Mouse (Mus musculus): ENCODE data around the gene Dennd4a. TPM values are rescaled to one million over a fixed set of nuclear protein-coding genes. Genes with fewer than 3 reads are reported as not detected.

Gene Dennd4a
- polyA plus RNA-seq, 1 experiment = 34.6 TPM

- H3K4me3 ChIP-seq (replicated peaks; ENCODE audit: insufficient read depth, low read depth, low read length) = no peak overlapping the region
- 17% methylated on average over 5 of the region's 5 CpGs for WGBS
- no peak for TF ChIP-seq POLR2A (IDR thresholded peaks at IDR 0.05; ENCODE audit: borderline replicate concordance, insufficient read depth, low read length)
- no peak for TF ChIP-seq CTCF (IDR thresholded peaks at IDR 0.05; ENCODE audit: borderline replicate concordance, insufficient read depth, low read depth, low read length)
- peaks cover 7% of the 10 kb centered on the region; the same call in 1 of the 2 replicates for H3K4me1 ChIP-seq (ENCODE audit: control insufficient read depth, insufficient read depth, low read length)
- no peak overlapping the region for H3K27ac ChIP-seq (ENCODE audit: insufficient read depth, low read length)
- peak in 1 of 2 experiments; percentile 10 for DNase-seq
- H3K27me3 ChIP-seq (ENCODE audit: control insufficient read depth, insufficient read depth, low read length) = no peaks in the 10 kb centered on the region
Measured at GRCm38 (mm10) chr9:64771236-64771635, 39.9 kb upstream of the Dennd4a start.

DNA sequence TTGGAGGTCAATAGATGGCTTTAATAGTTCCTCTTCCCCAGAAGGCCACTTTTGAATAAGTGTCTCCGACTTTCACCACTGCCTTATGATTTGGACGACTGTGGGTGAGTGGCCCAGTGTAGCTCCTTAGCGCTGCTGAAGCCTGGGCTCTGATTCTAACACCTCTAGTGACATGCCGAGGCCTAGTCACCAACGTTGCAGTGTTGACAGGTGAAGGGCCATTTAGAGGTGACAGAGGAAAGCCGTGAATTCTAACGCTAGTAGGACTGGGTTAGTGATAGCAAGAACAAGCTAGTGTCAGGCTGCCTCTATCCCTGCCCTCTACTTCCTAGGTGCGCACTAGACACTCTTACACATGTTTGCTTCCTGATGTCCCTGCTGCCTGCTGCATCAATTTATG lies 37.9 kb upstream of the Dennd4a start:
- 94% methylated on average over 8 of the region's 8 CpGs for WGBS
- Histone ChIP-seq H3K4me3 (replicated peaks; ENCODE audit: insufficient read depth, low read depth, low read length) (no peak overlapping the region), H3K27ac (ENCODE audit: insufficient read depth, low read length) (no peak overlapping the region), H3K4me1 (ENCODE audit: control insufficient read depth, insufficient read depth, low read length) (peaks cover 7% of the 10 kb centered on the region; the same call in 1 of the 2 replicates), H3K27me3 (ENCODE audit: control insufficient read depth, insufficient read depth, low read length) (no peaks in the 10 kb centered on the region)
- DNase-seq = no peak
- TF ChIP-seq CTCF (IDR thresholded peaks at IDR 0.05; ENCODE audit: borderline replicate concordance, insufficient read depth, low read depth, low read length) = no peak
- TF ChIP-seq POLR2A (IDR thresholded peaks at IDR 0.05; ENCODE audit: borderline replicate concordance, insufficient read depth, low read length) = no peak

- 55% methylated on average over 4 of the region's 4 CpGs for WGBS
- peak; percentile 18; the same call in 1 of the 2 replicates for TF ChIP-seq CTCF (IDR thresholded peaks at IDR 0.05; ENCODE audit: borderline replicate concordance, insufficient read depth, low read depth, low read length)
- TF ChIP-seq POLR2A (IDR thresholded peaks at IDR 0.05; ENCODE audit: borderline replicate concordance, insufficient read depth, low read length) = no peak
- Histone ChIP-seq H3K27me3 (ENCODE audit: control insufficient read depth, insufficient read depth, low read length) (no peaks in the 10 kb centered on the region), H3K27ac (ENCODE audit: insufficient read depth, low read length) (no peak overlapping the region), H3K4me1 (ENCODE audit: control insufficient read depth, insufficient read depth, low read length) (peaks cover 7% of the 10 kb centered on the region; the same call in 1 of the 2 replicates), H3K4me3 (replicated peaks; ENCODE audit: insufficient read depth, low read depth, low read length) (no peak overlapping the region)
- DNase-seq = peak; percentile 25 to 32
Measured at GRCm38 (mm10) chr9:64773936-64774335, 37.2 kb upstream of the Dennd4a start.

- peaks cover 7% of the 10 kb centered on the region; the same call in 1 of the 2 replicates for H3K4me1 ChIP-seq (ENCODE audit: control insufficient read depth, insufficient read depth, low read length)
- H3K27ac ChIP-seq (ENCODE audit: insufficient read depth, low read length) = no peak overlapping the region
- TF ChIP-seq CTCF (IDR thresholded peaks at IDR 0.05; ENCODE audit: borderline replicate concordance, insufficient read depth, low read depth, low read length) (no peak), POLR2A (IDR thresholded peaks at IDR 0.05; ENCODE audit: borderline replicate concordance, insufficient read depth, low read length) (no peak)
- H3K27me3 ChIP-seq (ENCODE audit: control insufficient read depth, insufficient read depth, low read length) = no peaks in the 10 kb centered on the region
- peak; percentile 50 to 62 for DNase-seq
- 5% methylated on average over 5 of the region's 5 CpGs for WGBS
- no peak overlapping the region for H3K4me3 ChIP-seq (replicated peaks; ENCODE audit: insufficient read depth, low read depth, low read length)
Measured at GRCm38 (mm10) chr9:64774411-64774811, 36.7 kb upstream of the Dennd4a start.

- Histone ChIP-seq H3K4me1 (ENCODE audit: control insufficient read depth, insufficient read depth, low read length) (peaks cover 7% of the 10 kb centered on the region; the same call in 1 of the 2 replicates), H3K27ac (ENCODE audit: insufficient read depth, low read length) (peak overlapping the region; percentile 56; the same call in 1 of the 2 replicates), H3K27me3 (ENCODE audit: control insufficient read depth, insufficient read depth, low read length) (no peaks in the 10 kb centered on the region), H3K4me3 (replicated peaks; ENCODE audit: insufficient read depth, low read depth, low read length) (no peak overlapping the region)
- no peak for TF ChIP-seq POLR2A (IDR thresholded peaks at IDR 0.05; ENCODE audit: borderline replicate concordance, insufficient read depth, low read length)
- TF ChIP-seq CTCF (IDR thresholded peaks at IDR 0.05; ENCODE audit: borderline replicate concordance, insufficient read depth, low read depth, low read length) = no peak
- DNase-seq = no peak
- 39% methylated on average over 2 of the region's 2 CpGs for WGBS
Measured at GRCm38 (mm10) chr9:64774883-64775282, 36.3 kb upstream of the Dennd4a start.

DNA sequence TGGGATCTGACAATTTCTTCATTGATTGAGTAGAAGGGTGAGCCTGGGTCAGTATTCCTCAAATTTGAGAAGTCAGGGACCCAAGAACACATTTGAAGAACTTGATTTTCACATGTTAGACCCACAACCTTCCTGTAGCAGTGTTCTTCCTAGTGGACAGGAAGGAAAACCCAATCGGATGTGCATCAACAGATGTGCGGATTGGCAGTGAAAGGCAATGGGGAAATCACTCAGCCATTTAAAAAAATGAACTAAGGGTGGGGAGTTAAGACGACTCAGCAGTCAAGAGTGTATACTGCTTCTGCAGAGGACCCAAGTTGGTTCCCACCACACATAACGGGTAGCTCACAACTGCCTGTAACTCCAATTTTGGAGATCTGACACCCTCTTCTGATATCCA lies 35.6 kb upstream of the Dennd4a start:
- Histone ChIP-seq H3K4me3 (replicated peaks; ENCODE audit: insufficient read depth, low read depth, low read length) (no peak overlapping the region), H3K27me3 (ENCODE audit: control insufficient read depth, insufficient read depth, low read length) (no peaks in the 10 kb centered on the region), H3K27ac (ENCODE audit: insufficient read depth, low read length) (no peak overlapping the region), H3K4me1 (ENCODE audit: control insufficient read depth, insufficient read depth, low read length) (peaks cover 7% of the 10 kb centered on the region; the same call in 1 of the 2 replicates)
- WGBS = 84% methylated on average over 4 of the region's 4 CpGs
- no peak for TF ChIP-seq CTCF (IDR thresholded peaks at IDR 0.05; ENCODE audit: borderline replicate concordance, insufficient read depth, low read depth, low read length)
- no peak for TF ChIP-seq POLR2A (IDR thresholded peaks at IDR 0.05; ENCODE audit: borderline replicate concordance, insufficient read depth, low read length)
- no peak for DNase-seq

- Histone ChIP-seq H3K27ac (ENCODE audit: insufficient read depth, low read length) (no peak overlapping the region), H3K4me3 (replicated peaks; ENCODE audit: insufficient read depth, low read depth, low read length) (no peak overlapping the region), H3K27me3 (ENCODE audit: control insufficient read depth, insufficient read depth, low read length) (no peaks in the 10 kb centered on the region), H3K4me1 (ENCODE audit: control insufficient read depth, insufficient read depth, low read length) (peaks cover 7% of the 10 kb centered on the region; the same call in 1 of the 2 replicates)
- no peak for DNase-seq
- WGBS = 68% methylated on average over 4 of the region's 4 CpGs
- TF ChIP-seq CTCF (IDR thresholded peaks at IDR 0.05; ENCODE audit: borderline replicate concordance, insufficient read depth, low read depth, low read length) = no peak
- no peak for TF ChIP-seq POLR2A (IDR thresholded peaks at IDR 0.05; ENCODE audit: borderline replicate concordance, insufficient read depth, low read length)
Measured at GRCm38 (mm10) chr9:64777441-64777987, 33.6 kb upstream of the Dennd4a start.

GRCm38 (mm10) chr9:64778151-64778550 lies 33.0 kb upstream of the Dennd4a start:
- H3K4me1 ChIP-seq (ENCODE audit: control insufficient read depth, insufficient read depth, low read length) = peaks cover 7% of the 10 kb centered on the region; the same call in 1 of the 2 replicates
- WGBS = 77% methylated on average over 1 of the region's 1 CpGs
- TF ChIP-seq CTCF (IDR thresholded peaks at IDR 0.05; ENCODE audit: borderline replicate concordance, insufficient read depth, low read depth, low read length) (no peak), POLR2A (IDR thresholded peaks at IDR 0.05; ENCODE audit: borderline replicate concordance, insufficient read depth, low read length) (no peak)
- no peak overlapping the region for H3K27ac ChIP-seq (ENCODE audit: insufficient read depth, low read length)
- no peak for DNase-seq
- H3K27me3 ChIP-seq (ENCODE audit: control insufficient read depth, insufficient read depth, low read length) = no peaks in the 10 kb centered on the region
- no peak overlapping the region for H3K4me3 ChIP-seq (replicated peaks; ENCODE audit: insufficient read depth, low read depth, low read length)

Measured in cerebellum, adult 2 months (tissue).